Mouse (Mus musculus) testis, adult 2 months (tissue): ENCODE results near the gene Rgs12.

Experiments
- CTCF ChIP-seq: fragments of 200-500 bp; IDR thresholded peaks from 2 replicates; pipeline ENCODE4 v1.5.1; 2012; ENCODE audit warnings: low read depth, mild to moderate bottlenecking, inconsistent platforms, low read length, moderate library complexity; ENCODE audit not compliant: control insufficient read depth, insufficient read depth, insufficient replicate concordance
- POLR2A ChIP-seq: fragments of 200-500 bp; IDR thresholded peaks from 2 replicates; pipeline ENCODE4 v1.6.1; 2012; ENCODE audit warnings: low read depth, mild to moderate bottlenecking, inconsistent platforms, low read length, moderate library complexity; ENCODE audit not compliant: control insufficient read depth

GRCm38 (mm10) chr5:34954508-34954907 lies 5.3 kb downstream of the Rgs12 start:
- TF ChIP-seq CTCF (no peak), POLR2A (no peak)
